Mouse (Mus musculus) brown adipose tissue, adult 24 weeks (tissue): ENCODE results near the gene Olfr319. TPM values are rescaled to one million over a fixed set of nuclear protein-coding genes. Genes with fewer than 3 reads are reported as not detected.
"Not testable (repeated sequence)": the region's sequence is repeated elsewhere in the genome, so short reads cannot be mapped to it uniquely, and the experiment has no call there.

Experiments used
- H3K27ac ChIP-seq: fragments of 200-500 bp; replicated peaks from 2 replicates; pipeline ENCODE4 v1.5.1; 2012; ENCODE audit warnings: low read depth, mild to moderate bottlenecking, low read length
- H3K4me1 ChIP-seq: fragments of 200-500 bp; 2 replicates; pipeline ENCODE4 v1.6.1; 2012; ENCODE audit warnings: low read length, mixed read lengths; ENCODE audit not compliant: control insufficient read depth, insufficient read depth, insufficient read length
- H3K4me3 ChIP-seq: fragments of 200-500 bp; 2 replicates; pipeline ENCODE4 v1.5.1; 2012; ENCODE audit warnings: low read depth, mild to moderate bottlenecking, low read length, moderate library complexity; ENCODE audit not compliant: insufficient read depth
- polyA plus RNA-seq: library from polyadenylated mRNA; stranded (reverse); fragments of >200 nt; gene quantifications from 2 replicates; pipeline ENCODE4 v1.2.4, GENCODE M21; 2012; ENCODE audit not compliant: missing spikeins, insufficient read depth, insufficient read length

Gene Olfr319
- not detected in 2 replicates for polyA plus RNA-seq

DNA sequence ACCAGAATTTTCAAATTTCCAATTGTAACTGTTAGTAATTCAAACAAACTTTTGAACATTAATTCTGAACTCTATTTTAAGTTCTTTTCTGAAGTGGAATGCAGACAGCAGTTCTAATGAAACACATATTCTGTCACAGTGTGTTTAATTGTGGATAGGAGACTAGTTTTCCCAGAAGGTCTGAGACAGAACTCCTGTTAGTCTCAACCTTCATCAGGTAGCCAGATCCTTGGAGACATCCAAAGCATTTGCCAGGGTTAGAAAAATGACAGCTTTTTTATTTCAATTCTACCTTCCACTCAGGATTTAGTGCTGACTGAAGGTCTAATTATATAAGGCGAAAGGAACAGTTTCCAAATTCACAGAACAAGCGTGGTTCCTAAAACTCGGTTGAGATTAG, at the start of gene Olfr319:
Olfr319 (plus strand) TSS at position 301 of the 400 bp plus-strand sequence.
- no peak within 1 kb of the TSS for H3K4me3 ChIP-seq
- H3K27ac ChIP-seq: no peak within 1 kb of the TSS

DNA sequence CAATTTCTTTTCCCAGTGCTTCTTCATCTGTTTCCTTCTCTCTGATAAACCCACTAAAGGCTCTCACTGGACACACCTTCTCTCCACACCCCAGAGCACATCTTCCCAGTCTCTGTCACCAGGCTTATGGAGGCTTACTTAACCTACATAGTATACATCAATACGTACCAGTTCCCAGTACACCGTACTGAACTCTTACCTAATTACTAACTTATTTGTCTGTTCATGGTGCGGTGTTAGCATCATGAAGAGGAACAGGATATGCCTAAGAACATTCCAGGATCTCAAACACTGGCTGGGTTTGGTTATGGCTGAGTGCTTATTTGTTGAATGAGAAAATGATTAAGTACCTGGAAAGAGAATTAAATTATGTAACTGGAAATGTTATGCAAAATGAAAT, 43.8 kb upstream of the Olfr319 start:
- Histone ChIP-seq H3K4me1 (no peaks in the 10 kb centered on the region), H3K4me3 (no peak overlapping the region), H3K27ac (no peak overlapping the region)

More for the DNA sequence above, at the start of gene Olfr319:
- H3K4me1 ChIP-seq: no peaks in the 10 kb centered on the region

DNA sequence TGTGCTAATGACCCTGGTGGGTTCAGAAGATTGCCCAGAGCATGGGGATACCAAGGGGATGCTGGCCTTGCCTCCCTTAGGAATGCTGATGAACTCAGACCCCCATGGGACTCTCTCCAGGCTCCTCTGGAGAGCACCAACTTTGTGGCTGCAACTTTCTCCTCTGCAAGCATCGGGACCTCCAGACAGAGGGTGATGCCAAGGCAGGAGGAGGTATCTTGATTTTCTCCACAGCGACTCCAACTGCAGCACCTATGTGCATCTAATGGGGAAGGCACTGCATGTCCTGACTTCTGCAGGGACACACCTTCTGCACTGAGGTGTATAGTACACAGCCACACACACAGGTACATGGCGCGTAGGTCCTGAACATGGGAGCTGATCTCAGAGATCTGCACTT, 40.4 kb upstream of the Olfr319 start, which contains the start of gene Olfr322:
Olfr322 (plus strand) TSS at position 187 of the 400 bp plus-strand sequence.
- H3K4me1 ChIP-seq: no peaks in the 10 kb centered on the region
- H3K27ac ChIP-seq: no peak within 1 kb of the TSS
- H3K4me3 ChIP-seq: no peak within 1 kb of the TSS

DNA sequence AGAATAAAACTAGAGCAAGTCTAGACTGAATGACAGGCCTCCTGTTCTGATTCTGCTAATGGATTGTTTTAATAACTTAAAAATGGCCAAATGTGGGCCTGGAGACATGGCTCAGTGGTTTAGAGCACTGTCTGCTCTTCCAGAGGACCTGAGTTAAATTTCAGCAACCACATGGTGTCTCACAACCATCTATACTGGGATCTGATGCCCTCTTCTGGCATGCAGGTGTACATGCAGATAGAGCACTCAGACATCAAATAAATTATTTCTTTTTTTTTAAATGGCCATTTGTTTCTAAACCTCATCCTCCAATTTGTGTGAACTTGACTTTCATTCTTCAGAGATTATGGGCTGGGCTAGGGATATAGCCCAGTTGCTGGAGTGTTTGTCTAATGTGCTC, 29.7 kb upstream of the Olfr319 start:
- no peak overlapping the region for H3K4me3 ChIP-seq
- H3K27ac ChIP-seq: no peak overlapping the region
- H3K4me1 ChIP-seq: no peaks in the 10 kb centered on the region

DNA sequence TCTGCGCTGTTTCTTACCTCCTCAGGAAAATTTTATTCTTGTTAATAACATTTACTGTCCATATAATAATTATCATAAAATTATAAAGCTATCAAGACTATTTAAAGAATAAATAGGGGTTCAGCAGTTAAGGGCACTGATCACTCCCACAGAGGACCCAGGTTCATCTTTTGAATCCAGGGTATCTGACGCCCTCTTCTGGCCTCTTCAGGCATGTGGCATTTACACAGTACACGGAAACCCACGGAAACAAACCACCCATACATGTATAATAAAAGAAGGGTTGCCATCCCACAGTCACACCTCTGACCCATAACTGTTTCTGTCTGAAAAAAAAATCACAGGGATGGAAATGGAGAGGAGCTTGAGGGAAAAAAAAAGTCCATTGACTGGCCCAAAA, 27.1 kb upstream of the Olfr319 start:
- H3K4me3 ChIP-seq: no peak overlapping the region
- no peak overlapping the region for H3K27ac ChIP-seq
- no peaks in the 10 kb centered on the region for H3K4me1 ChIP-seq

DNA sequence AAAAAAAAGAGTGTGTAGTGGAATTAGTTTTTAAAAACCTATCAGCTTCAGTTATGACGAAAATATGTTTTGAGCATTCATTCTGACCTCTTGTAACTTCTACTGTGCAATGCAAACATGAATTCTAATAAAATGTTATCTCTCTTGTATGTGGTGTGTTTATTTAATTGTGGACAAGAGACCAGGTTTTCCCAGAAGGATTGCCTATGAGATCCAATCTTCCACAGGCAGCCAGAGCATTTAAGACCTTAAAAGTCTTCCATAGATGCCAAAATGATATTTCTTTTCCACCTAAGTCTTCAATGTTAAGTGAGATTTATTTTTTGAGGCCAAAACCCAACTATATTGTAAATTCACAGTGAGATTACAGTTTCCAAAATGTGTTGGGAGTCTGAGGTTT, 18.2 kb upstream of the Olfr319 start, which contains the start of gene Olfr320:
Olfr320 (plus strand) TSS at position 301 of the 400 bp plus-strand sequence.
- no peak within 1 kb of the TSS for H3K27ac ChIP-seq
- no peak within 1 kb of the TSS for H3K4me3 ChIP-seq
- H3K4me1 ChIP-seq: no peaks in the 10 kb centered on the region

DNA sequence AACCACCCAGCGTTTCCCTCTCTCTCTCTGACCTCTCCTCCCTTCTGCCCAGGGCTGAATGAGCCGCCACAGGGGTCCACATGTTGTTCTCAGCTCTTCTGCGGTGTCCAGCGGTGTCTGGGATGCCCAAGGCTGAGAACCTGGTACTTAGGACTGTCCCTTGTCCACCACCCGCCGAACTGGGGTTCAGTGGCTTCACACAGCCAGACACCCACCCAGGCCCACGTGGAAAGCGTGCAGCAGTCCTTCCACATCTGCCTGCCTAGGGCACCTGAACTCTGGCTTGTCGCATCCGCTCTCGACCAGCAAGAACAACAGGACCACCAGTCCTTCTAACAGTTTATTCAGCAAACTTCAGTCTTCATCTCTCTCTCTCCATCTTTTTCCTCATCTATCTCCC, 10.1 kb downstream of the Olfr319 start:
- Histone ChIP-seq H3K27ac (no peak overlapping the region), H3K4me1 (no peaks in the 10 kb centered on the region), H3K4me3 (no peak overlapping the region)

DNA sequence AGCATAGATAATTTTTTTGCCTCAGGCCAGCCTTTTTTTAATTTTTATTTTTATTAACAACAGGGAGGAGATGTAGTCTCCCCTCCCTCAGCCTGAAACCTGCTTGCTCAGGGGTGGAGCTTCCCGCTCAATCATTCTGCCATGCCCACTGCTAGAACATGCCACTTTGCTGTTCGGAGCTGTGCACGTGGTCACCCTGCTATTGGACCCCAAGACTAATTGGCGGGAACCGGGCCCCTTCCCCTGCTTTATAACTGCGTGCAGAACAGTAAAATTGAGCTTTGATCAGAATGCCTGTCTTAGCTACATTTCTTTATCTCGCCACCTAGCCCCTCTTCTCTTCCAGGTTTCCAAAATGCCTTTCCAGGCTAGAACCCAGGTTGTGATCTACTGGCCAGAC, 18.8 kb downstream of the Olfr319 start:
- not testable (repeated sequence) for H3K4me3 ChIP-seq, H3K27ac ChIP-seq, H3K4me1 ChIP-seq

DNA sequence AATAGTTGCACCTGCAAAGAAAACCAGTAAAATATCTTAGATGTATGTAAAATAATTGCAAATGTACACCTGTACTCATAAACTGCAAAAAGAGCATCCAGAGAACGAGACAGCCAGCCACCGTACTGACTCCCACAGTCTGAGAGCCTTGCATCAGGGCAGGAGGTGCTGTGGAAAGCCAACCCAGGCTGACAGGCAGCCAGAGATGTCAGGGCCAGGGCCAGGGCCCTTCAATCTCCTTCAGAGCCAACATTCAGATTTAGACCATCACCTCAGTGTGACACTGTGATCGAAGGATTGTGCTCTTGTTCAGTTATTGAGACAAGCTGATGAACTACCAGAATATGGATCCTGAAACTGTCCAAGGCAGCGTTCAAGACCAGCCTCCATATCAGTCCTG, 20.7 kb downstream of the Olfr319 start:
- Histone ChIP-seq H3K4me3 (no peak overlapping the region), H3K4me1 (no peaks in the 10 kb centered on the region)

DNA sequence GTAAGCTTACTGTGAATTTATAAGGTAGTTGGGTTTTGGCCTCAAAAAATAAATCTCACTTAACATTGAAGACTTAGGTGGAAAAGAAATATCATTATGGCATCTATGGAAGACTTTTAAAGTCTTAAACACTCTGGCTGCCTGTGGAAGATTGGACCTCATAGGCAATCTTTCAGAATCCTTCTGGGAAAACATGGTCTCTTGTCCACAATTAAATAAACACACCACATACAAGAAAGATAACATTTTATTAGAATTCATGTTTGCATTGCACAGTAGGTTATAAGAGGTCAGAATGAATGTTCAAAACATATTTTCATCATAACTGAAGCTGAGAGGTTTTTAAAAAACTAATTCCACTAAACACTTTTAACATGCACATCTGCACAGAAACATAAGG, 25.0 kb downstream of the Olfr319 start, which contains the start of gene Olfr318:
Olfr318 (minus strand) TSS at position 101 of the 400 bp plus-strand sequence.
- Histone ChIP-seq H3K27ac (no peak within 1 kb of the TSS), H3K4me3 (no peak within 1 kb of the TSS), H3K4me1 (no peaks in the 10 kb centered on the region)

More for the DNA sequence above, 20.7 kb downstream of the Olfr319 start:
- H3K27ac ChIP-seq: no peak overlapping the region

DNA sequence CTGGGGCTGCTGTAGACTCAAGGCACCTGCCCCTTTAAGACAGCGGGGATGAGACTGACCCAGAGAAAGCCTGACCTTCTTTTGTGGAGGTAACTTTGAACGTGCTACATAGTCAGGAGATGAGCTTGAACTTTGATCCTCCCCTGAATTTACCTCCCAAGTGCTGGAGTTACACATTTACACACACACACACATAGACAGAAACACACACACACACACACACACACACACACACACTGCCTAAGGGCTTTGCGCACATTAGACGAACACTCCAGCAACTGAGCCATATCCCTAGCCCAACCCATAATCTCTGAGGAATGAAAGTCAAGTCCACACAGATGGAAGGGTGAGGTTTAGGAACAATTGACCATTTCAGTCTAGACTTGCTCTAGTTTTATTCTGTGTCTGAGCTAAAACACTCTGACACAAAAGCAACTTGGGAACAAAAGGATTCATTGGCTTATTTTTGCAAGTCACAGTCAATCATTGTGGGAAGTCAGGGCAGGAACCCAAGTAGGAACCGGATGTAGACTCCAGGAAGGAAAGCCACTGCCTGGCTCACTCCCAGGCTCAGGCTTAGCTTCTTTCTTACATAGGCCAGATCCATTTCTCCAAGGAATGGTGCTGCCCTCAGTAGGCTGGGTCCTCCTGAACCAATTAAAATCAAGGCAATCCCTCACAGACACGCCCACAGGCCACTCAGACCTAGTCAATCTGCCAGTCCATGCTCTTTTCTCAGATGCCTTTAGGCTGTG, 29.1 kb downstream of the Olfr319 start:
- not testable (repeated sequence) for H3K27ac ChIP-seq, H3K4me3 ChIP-seq, H3K4me1 ChIP-seq

DNA sequence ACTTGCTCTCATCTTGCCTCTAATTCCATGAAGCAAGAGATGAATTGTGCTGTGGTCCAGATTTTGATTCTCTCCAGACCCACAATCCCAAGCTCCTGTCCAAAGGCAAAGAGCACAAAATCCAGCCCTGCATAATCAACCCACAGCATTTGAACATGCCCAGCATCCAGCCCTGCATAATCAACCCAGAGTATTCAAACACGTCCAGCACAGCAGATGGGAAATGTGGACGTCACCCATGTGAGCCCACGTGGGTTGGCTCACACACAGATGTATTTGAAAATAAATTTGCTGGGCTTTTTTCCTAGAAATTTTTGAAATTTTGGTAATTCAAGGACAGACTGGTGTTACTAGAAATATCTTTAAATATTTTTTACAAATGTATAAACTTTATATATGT, 34.4 kb downstream of the Olfr319 start:
- Histone ChIP-seq H3K4me3 (no peak overlapping the region), H3K27ac (no peak overlapping the region), H3K4me1 (no peaks in the 10 kb centered on the region)

DNA sequence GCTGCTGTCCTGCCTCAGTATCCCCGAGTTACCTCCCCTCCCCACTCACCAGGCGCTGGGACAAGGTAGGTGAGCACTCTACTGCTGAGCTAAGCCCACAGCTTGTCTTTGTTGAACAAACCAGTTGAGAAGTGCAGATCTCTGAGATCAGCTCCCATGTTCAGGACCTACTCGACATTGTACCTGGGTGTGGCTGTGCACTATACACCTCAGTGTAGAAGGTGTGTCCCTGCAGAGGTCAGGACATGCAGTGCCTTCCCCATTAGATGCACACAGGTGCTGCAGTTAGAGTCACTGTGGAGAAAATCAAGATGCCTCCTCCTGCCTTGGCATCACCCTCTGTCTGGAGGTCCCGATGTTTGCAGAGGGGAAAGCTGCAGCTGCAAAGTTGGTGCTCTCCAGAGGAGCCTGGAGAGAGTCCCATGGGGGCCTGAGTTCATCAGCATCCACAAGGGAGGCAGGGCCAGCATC, 39.9 kb downstream of the Olfr319 start, which contains the start of gene Olfr317:
Olfr317 (minus strand) TSS at position 421 of the 471 bp plus-strand sequence.
- Histone ChIP-seq H3K4me3 (no peak within 1 kb of the TSS), H3K4me1 (no peaks in the 10 kb centered on the region), H3K27ac (no peak within 1 kb of the TSS)

DNA sequence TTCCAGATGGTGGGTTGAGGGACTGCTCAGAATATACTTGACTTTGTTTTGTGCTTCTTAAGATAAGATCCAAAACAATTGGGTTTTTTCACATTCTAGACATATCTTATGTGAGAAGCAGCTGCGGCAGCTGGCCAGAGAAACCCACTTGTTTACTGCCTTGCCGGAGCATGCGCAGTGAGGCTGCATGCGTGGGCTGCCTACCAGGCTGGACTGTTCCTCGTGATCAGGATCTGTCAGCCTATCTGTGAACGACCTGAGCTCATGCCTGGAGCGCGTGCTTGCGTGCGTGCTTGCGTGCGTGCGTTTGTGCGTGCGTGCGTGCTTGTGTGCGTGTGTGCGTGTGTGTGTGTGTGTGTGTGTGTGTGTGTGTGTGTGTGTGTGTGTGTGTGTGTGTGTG, 52.1 kb downstream of the Olfr319 start:
- H3K27ac ChIP-seq: not testable (repeated sequence)

DNA sequence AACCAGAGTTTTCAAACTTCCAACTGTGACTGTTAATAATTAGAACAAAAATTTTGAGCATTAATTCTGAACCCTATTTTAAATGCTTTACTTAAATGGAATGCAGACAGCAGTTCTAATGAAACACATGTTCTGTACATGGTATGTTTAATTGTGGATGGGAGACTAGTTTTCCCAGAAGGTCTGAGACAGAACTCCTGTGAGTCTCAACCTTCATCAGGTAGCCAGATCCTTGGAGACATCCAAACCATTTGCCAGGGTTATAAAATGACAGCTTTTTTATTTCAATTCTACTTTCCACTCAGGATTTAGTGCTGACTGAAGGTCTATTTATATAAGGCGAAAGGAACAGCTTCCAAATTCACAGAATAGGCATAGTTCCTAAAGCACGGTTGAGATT, 53.5 kb downstream of the Olfr319 start, which contains the start of gene Olfr316:
Olfr316 (plus strand) TSS at position 301 of the 400 bp plus-strand sequence.
- Histone ChIP-seq H3K4me3 (no peak within 1 kb of the TSS), H3K27ac (no peak within 1 kb of the TSS), H3K4me1 (no peaks in the 10 kb centered on the region)

More for the DNA sequence above, 52.1 kb downstream of the Olfr319 start:
- H3K4me1 ChIP-seq, H3K4me3 ChIP-seq: not testable (repeated sequence)
